In genomic region chr7:90243151-90243550, GRCm38 (mm10) we compare ENCODE assay signal across 19 mouse cellular contexts. TPM values are rescaled to one million over a fixed set of nuclear protein-coding genes. Genes with fewer than 3 reads are reported as not detected.
"Had no signal": no experiment of that assay in that cellular context is flagged by ENCODE, and none has a peak within 500 bp of the region (broad histone marks: within the 10 kb centered on the region; RNA-seq: fewer than 3 reads in every experiment).

No protein-coding gene starts in this region.

- ATAC-seq: intestine, embryonic 15.5 days had no signal

- H3K27me3 ChIP-seq: intestine, embryonic 15.5 days; limb, embryonic 13.5 days; liver, embryonic 13.5 days; neural tube, embryonic 13.5 days had no signal

- DNase-seq: kidney, adult 18-20 months; kidney, postnatal 14 days; layer of hippocampus, adult 9-11 months; liver, embryonic 13.5 days; lung, adult 18-20 months; midbrain, embryonic 14.5 days; retina, postnatal 1 day; right cerebral cortex, postnatal 14 days; thymus, postnatal 4 days had no signal

- H3K36me3 ChIP-seq: intestine, embryonic 15.5 days; limb, embryonic 13.5 days; liver, embryonic 13.5 days; midbrain, embryonic 10.5 days; neural tube, embryonic 13.5 days had no signal

- H3K4me3 ChIP-seq: intestine, embryonic 15.5 days; limb, embryonic 13.5 days; liver, embryonic 13.5 days; midbrain, embryonic 10.5 days; neural tube, embryonic 13.5 days had no signal

RNA-seq across cellular contexts. Expression of gene Ccdc83, which starts 22.4 kb away (rescaled TPM):
- total RNA-seq: left cerebral cortex, postnatal 36 days; monocyte, adult 5-6 weeks had no signal
- polyA plus RNA-seq: intestine, embryonic 15.5 days; kidney, embryonic 14.5 days; limb, embryonic 13.5 days; liver, embryonic 13.5 days; lung, embryonic 16.5 days; midbrain, embryonic 10.5 days; midbrain, embryonic 14.5 days; neural tube, embryonic 13.5 days; spleen, adult 2 months; stomach, embryonic 16.5 days had no signal
